ENCODE assay signal across 8 mouse cellular contexts in the genomic region with DNA sequence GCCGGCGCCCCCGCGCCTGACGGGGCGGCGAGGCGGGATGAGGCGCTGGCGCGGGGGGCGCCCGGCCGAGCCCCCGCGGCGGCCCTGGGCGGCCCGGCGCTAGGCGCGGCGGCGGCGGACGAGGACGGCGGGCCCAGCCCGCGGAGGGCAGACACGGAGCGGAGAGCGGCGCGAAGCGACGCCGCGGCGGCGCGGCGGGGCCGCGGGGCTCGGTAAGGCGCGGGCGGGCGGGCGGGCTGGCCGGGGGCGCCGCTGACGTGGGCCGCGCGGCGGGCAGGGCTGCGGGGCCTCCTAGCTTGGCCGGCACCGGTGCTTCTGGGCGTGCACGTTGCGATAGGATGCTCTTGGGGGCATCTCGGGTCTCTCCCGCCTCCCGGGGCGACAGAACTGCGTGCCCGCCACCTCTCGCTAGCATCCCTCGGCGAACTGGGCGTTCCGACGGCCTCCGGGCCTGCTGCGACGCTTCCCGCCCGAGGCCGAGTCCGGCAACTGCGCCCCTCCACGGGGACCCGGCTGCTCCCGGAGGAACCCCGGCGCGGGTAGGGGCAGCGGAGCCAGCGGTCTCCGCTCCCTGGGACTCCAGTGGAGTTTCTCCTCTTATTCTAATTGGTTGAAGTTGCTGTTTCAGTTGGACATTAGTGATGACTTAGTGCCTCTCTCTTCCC.
DNase-seq lines count a peak whose midpoint lies in the region; ATAC-seq and TF ChIP-seq lines count a peak whose summit lies in the region.

No protein-coding gene starts in this region.

- H3K36me3 ChIP-seq in spleen, adult 2 months (ENCODE audit: control insufficient read depth, insufficient read depth, low read length) = no peaks in the 10 kb centered on the region
- no peaks in the 10 kb centered on the region for H3K36me3 ChIP-seq in embryonic facial prominence, embryonic 13.5 days
- H3K36me3 ChIP-seq in heart, embryonic 10.5 days = no peaks in the 10 kb centered on the region
- H3K36me3 ChIP-seq in liver, embryonic 16.5 days (ENCODE audit: control insufficient read depth, insufficient read depth) = no peaks in the 10 kb centered on the region
- H3K36me3 ChIP-seq in neural tube, embryonic 14.5 days (ENCODE audit: control insufficient read depth, insufficient read depth, low read length) = no peaks in the 10 kb centered on the region

- no peak for TF ChIP-seq POLR2A in spleen, adult 2 months (IDR thresholded peaks at IDR 0.05; ENCODE audit: low read depth, low read length)

- H3K4me2 ChIP-seq in embryonic facial prominence, embryonic 13.5 days = peak overlapping the region; percentile 83
- peak overlapping the region; percentile 66 for H3K4me2 ChIP-seq in liver, embryonic 16.5 days (ENCODE audit: low read depth, low read length)
- peak overlapping the region; percentile 63 for H3K4me2 ChIP-seq in neural tube, embryonic 14.5 days (ENCODE audit: low read depth, low read length)

- peak overlapping the region; percentile 56 for H3K4me3 ChIP-seq in spleen, adult 2 months (ENCODE audit: extremely low read depth, insufficient read depth, insufficient read length)
- peak overlapping the region; percentile 74 for H3K4me3 ChIP-seq in embryonic facial prominence, embryonic 13.5 days
- H3K4me3 ChIP-seq in heart, embryonic 10.5 days = peak overlapping the region; percentile 77
- H3K4me3 ChIP-seq in liver, embryonic 16.5 days (ENCODE audit: low read depth, low read length) = peak overlapping the region; percentile 64
- peak overlapping the region; percentile 89 for H3K4me3 ChIP-seq in neural tube, embryonic 14.5 days (ENCODE audit: low read depth, low read length)

- H3K9ac ChIP-seq in embryonic facial prominence, embryonic 13.5 days = peak overlapping the region; percentile 91
- H3K9ac ChIP-seq in liver, embryonic 16.5 days (ENCODE audit: low read depth, low read length) = peak overlapping the region; percentile 54
- peak overlapping the region; percentile 97 for H3K9ac ChIP-seq in neural tube, embryonic 14.5 days (replicated peaks; ENCODE audit: low read depth, low read length)

- H3K27me3 ChIP-seq in spleen, adult 2 months (ENCODE audit: control insufficient read depth, insufficient read depth, low read length) = peaks cover 14% of the 10 kb centered on the region
- no peaks in the 10 kb centered on the region for H3K27me3 ChIP-seq in embryonic facial prominence, embryonic 13.5 days
- no peaks in the 10 kb centered on the region for H3K27me3 ChIP-seq in heart, embryonic 10.5 days (ENCODE audit: insufficient read depth, poor library complexity, severe bottlenecking)
- H3K27me3 ChIP-seq in liver, embryonic 16.5 days (ENCODE audit: control insufficient read depth, insufficient read depth, low read depth, low read length) = peaks cover 43% of the 10 kb centered on the region
- H3K27me3 ChIP-seq in neural tube, embryonic 14.5 days (ENCODE audit: control insufficient read depth, insufficient read depth, low read length) = no peaks in the 10 kb centered on the region

- H3K27ac ChIP-seq in spleen, adult 2 months (ENCODE audit: insufficient read depth, low read length) = peak overlapping the region; percentile 18; the same call in 1 of the 2 replicates
- peak overlapping the region; percentile 63 for H3K27ac ChIP-seq in embryonic facial prominence, embryonic 13.5 days
- H3K27ac ChIP-seq in heart, embryonic 10.5 days = peak overlapping the region; percentile 86
- H3K27ac ChIP-seq in liver, embryonic 16.5 days (ENCODE audit: low read length) = no peak overlapping the region
- peak overlapping the region; percentile 87 for H3K27ac ChIP-seq in neural tube, embryonic 14.5 days (ENCODE audit: low read depth, low read length)

- peak in 1 of 2 experiments; percentile 4 for DNase-seq in spleen, adult 2 months (ENCODE audit: low read depth in 1 of 2, low spot score in 2 of 2)
- DNase-seq in spleen, adult 12 weeks (ENCODE audit: low spot score) = no peak
- DNase-seq in heart, embryonic 10.5 days (ENCODE audit: low spot score) = no peak
- DNase-seq in kidney, adult 9 months = peak; percentile 39
- peak; percentile 55 for DNase-seq in thymus, postnatal 4 days

- H3K9me3 ChIP-seq in embryonic facial prominence, embryonic 13.5 days = no peaks in the 10 kb centered on the region
- H3K9me3 ChIP-seq in heart, embryonic 10.5 days = no peaks in the 10 kb centered on the region
- no peaks in the 10 kb centered on the region for H3K9me3 ChIP-seq in liver, embryonic 16.5 days (replicated peaks; ENCODE audit: control insufficient read depth, low read length)
- no peaks in the 10 kb centered on the region for H3K9me3 ChIP-seq in neural tube, embryonic 14.5 days (ENCODE audit: control insufficient read depth, low read length)

- peak; percentile 73 for ATAC-seq in embryonic facial prominence, embryonic 13.5 days (ENCODE audit: insufficient number of reproducible peaks, insufficient read depth, low FRiP score, low TSS enrichment, low read depth)
- peak; percentile 39 for ATAC-seq in liver, embryonic 16.5 days (ENCODE audit: low read depth)
- ATAC-seq in neural tube, embryonic 14.5 days (ENCODE audit: low read depth) = peak; percentile 78

- no peaks in the 10 kb centered on the region; the same call in none of the 2 replicates for H3K4me1 ChIP-seq in spleen, adult 2 months (ENCODE audit: control insufficient read depth, insufficient read depth, insufficient read length)
- H3K4me1 ChIP-seq in embryonic facial prominence, embryonic 13.5 days = peaks cover 25% of the 10 kb centered on the region
- peaks cover 56% of the 10 kb centered on the region for H3K4me1 ChIP-seq in heart, embryonic 10.5 days
- H3K4me1 ChIP-seq in liver, embryonic 16.5 days (ENCODE audit: control insufficient read depth, low read depth, low read length) = no peaks in the 10 kb centered on the region; the same call in 1 of the 2 replicates
- H3K4me1 ChIP-seq in neural tube, embryonic 14.5 days (ENCODE audit: control insufficient read depth, insufficient read depth, low read length) = peaks cover 10% of the 10 kb centered on the region

- no peak for TF ChIP-seq CTCF in spleen, adult 2 months (IDR thresholded peaks at IDR 0.05; ENCODE audit: extremely low read depth, insufficient read depth, insufficient read length, insufficient replicate concordance)

- 8% methylated on average over 87 of the region's 94 CpGs for WGBS in spleen, adult 2 months
- WGBS in embryonic facial prominence, embryonic 13.5 days = under 1% methylated on average over 76 of the region's 94 CpGs
- WGBS in heart, embryonic 10.5 days = 14% methylated on average over 94 of the region's 94 CpGs
- under 1% methylated on average over 82 of the region's 94 CpGs for WGBS in liver, embryonic 16.5 days (ENCODE audit: insufficient replicate concordance)
- WGBS in neural tube, embryonic 14.5 days = under 1% methylated on average over 36 of the region's 94 CpGs

Comparison
In these comparisons a context has a peak if more than half of its experiments do, and no peak if none do; other contexts are left out.
1. DNase-seq: peak in kidney, adult 9 months (single experiment) and thymus, postnatal 4 days (single experiment); none in spleen, adult 12 weeks (single experiment) and heart, embryonic 10.5 days (single experiment).
2. Peak in every context shown above with its lines, with median percentiles within 50 percentile points of each other: H3K4me3 ChIP-seq, ATAC-seq, H3K4me2 ChIP-seq and H3K9ac ChIP-seq.